Mouse (Mus musculus) midbrain, embryonic 16.5 days (tissue): ENCODE measurements at regions not wholly inside any gene's neighbourhood (a gene's known extent, or its start where the extent isn't known, plus 50 kb on each side); places are given as distances from the start of the nearest gene placed in this dataset.

Experiments used
- ATAC-seq: fragments of 200-750 bp; cut with Nextera tagmentation; 2 replicates; pipeline ENCODE4 v1.8.0; 2017; ENCODE audit warnings: moderate TSS enrichment
- H3K27ac ChIP-seq: fragments of 300-500 bp; sonication (generic); 2 replicates; pipeline ENCODE4 v1.5.1; 2014; ENCODE audit warnings: mild to moderate bottlenecking, low read length, mixed read lengths
- H3K27me3 ChIP-seq: fragments of 300-500 bp; sonication (generic); 2 replicates; pipeline ENCODE4 v1.6.1; 2014; ENCODE audit warnings: low read depth, low read length, mixed read lengths; ENCODE audit not compliant: control insufficient read depth, insufficient read depth
- H3K36me3 ChIP-seq: fragments of 300-500 bp; sonication (generic); 2 replicates; pipeline ENCODE4 v1.6.1; 2014; ENCODE audit warnings: mild to moderate bottlenecking, low read length, moderate library complexity, mixed read lengths; ENCODE audit not compliant: control insufficient read depth, insufficient read depth
- H3K4me1 ChIP-seq: fragments of 300-500 bp; sonication (generic); 2 replicates; pipeline ENCODE4 v1.6.1; 2014; ENCODE audit warnings: mild to moderate bottlenecking, low read length, mixed read lengths; ENCODE audit not compliant: control insufficient read depth, insufficient read depth
- H3K4me2 ChIP-seq: fragments of 300-500 bp; sonication (generic); 2 replicates; pipeline ENCODE4 v1.6.1; 2014; ENCODE audit warnings: mild to moderate bottlenecking, low read length, mixed read lengths
- H3K4me3 ChIP-seq: fragments of 300-500 bp; sonication (generic); 2 replicates; pipeline ENCODE4 v1.5.1; 2014; ENCODE audit warnings: low read depth, mild to moderate bottlenecking, low read length, moderate library complexity, mixed read lengths
- H3K9ac ChIP-seq: fragments of 300-500 bp; sonication (generic); 2 replicates; pipeline ENCODE4 v1.6.1; 2014; ENCODE audit warnings: low read depth, low read length, mixed read lengths
- H3K9me3 ChIP-seq: fragments of 300-500 bp; sonication (generic); replicated peaks from 2 replicates; pipeline ENCODE4 v1.6.1; 2014; ENCODE audit warnings: mild to moderate bottlenecking, low read length, mixed read lengths; ENCODE audit not compliant: control insufficient read depth, poor library complexity, severe bottlenecking
- WGBS: fragments of 180-500 bp; shearing (Covaris S2); extraction: QIAGEN DNeasy Blood & Tissue Kit; methylation state at CpG from one replicate; pipeline ENCODE4 v1.1.7; 2014; 5-methylcytosine and 5-hydroxymethylcytosine counted together

DNA sequence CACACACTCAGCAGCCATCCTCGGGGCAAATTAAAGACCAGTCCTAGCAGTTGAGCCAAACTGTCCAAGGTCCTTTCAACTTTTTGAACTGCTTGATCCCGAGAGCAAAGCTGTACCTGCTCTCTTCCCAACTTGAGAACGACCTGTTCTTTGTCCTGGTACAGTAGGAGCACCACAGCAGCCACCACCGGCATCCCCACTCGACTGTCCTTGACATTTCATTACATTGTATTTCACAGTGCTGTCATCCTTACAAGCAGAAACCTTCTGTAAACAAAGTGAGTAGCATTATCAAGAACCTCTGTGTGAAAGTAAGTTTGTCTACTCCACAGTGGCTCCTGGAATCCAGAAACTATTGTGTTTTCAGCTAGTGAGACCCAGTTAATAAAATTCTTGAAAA is 240.2 kb upstream of the Zfp462 start:
- H3K27ac ChIP-seq: no peak overlapping the region
- WGBS: 86% methylated on average over 5 of the region's 5 CpGs
- H3K36me3 ChIP-seq: no peaks in the 10 kb centered on the region
- no peak for ATAC-seq
- H3K4me3 ChIP-seq: no peak overlapping the region
- H3K27me3 ChIP-seq: no peaks in the 10 kb centered on the region
- no peaks in the 10 kb centered on the region for H3K9me3 ChIP-seq
- H3K4me1 ChIP-seq: no peaks in the 10 kb centered on the region
- no peak overlapping the region for H3K4me2 ChIP-seq
- no peak overlapping the region for H3K9ac ChIP-seq

DNA sequence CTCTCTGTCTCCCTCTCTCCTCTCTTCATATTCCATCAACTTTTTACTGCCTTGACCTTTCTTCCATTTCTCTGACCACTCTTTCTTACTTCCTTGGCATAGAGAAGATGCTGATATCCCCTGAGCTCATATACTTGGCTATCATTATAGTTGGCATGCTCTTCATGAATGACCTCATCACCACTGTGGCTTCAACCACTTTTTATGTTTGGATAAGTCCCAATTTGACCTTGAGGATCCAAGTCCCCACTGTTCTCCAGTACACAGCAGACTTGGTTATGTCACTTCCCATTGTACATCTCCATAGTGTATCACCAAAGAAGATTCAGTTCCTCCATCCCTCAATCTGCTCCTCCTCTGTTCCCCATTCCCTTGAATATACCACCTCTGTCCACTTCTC is 235.1 kb upstream of the Zfp462 start:
- H3K36me3 ChIP-seq: no peaks in the 10 kb centered on the region
- no peak overlapping the region for H3K27ac ChIP-seq
- H3K4me1 ChIP-seq: no peaks in the 10 kb centered on the region
- no peaks in the 10 kb centered on the region for H3K9me3 ChIP-seq
- ATAC-seq: no peak
- H3K9ac ChIP-seq: no peak overlapping the region
- no peak overlapping the region for H3K4me2 ChIP-seq
- no peak overlapping the region for H3K4me3 ChIP-seq
- no peaks in the 10 kb centered on the region for H3K27me3 ChIP-seq

DNA sequence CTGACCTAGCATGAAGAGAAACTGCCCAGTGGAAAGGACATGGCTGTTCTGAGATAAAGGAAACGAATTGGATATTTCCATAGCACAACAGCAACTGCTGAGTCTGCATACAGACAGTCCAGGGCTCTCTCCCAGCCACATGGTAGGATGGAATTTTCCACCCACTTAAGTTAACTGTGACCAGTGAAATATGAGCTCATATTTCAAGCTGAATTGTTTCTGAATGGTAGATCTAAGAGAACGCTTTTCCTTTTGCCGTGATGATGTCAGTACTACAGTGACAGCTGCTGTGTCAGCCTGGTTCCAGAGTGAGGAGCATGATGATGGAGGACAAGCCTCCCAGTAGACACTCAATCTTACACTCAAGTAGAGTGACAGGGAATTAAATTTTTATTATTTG is 231.9 kb upstream of the Zfp462 start:
- 87% methylated on average over 3 of the region's 3 CpGs for WGBS
- H3K36me3 ChIP-seq: no peaks in the 10 kb centered on the region
- H3K27me3 ChIP-seq: no peaks in the 10 kb centered on the region
- H3K9me3 ChIP-seq: no peaks in the 10 kb centered on the region
- H3K27ac ChIP-seq: no peak overlapping the region
- no peak overlapping the region for H3K4me3 ChIP-seq
- H3K9ac ChIP-seq: no peak overlapping the region
- H3K4me2 ChIP-seq: no peak overlapping the region
- no peak for ATAC-seq
- no peaks in the 10 kb centered on the region for H3K4me1 ChIP-seq

DNA sequence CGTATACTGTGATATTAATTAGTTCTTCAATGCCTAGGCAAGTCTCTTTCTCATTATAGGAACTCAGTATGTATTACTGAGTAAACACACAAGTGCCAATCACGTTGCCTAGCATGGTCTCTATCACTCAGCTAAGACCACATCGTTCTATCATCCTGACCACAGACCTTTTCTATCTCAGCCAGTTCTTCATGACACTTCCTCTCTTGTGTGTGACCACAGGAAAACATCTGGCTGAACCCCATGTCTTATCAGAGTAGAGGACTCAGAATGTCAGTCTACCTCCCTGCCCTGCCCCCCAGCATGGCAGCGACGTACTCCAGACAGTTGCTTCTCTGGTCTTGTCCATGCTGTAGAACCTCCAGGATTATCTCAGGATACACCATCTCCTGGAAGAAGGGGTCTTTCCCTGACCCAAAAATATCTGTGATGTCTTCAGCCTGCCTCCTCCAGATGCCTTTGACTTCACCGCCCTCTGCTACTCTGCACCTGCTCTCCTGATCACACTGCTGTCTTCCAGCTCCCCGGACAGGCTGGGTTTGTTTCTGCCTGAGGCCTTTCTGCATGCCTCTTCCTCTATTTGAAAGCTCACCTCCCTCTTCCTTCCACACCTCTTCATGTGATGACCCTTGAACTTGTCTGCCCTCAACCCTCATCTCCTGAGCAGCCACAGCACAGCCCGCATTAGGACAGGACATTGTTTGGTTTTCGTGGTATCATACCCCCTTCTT is 230.1 kb upstream of the Zfp462 start:
- Histone ChIP-seq H3K27me3 (no peaks in the 10 kb centered on the region), H3K9ac (no peak overlapping the region), H3K36me3 (no peaks in the 10 kb centered on the region), H3K4me1 (no peaks in the 10 kb centered on the region), H3K27ac (no peak overlapping the region), H3K4me3 (no peak overlapping the region), H3K4me2 (no peak overlapping the region), H3K9me3 (no peaks in the 10 kb centered on the region)
- WGBS: 91% methylated on average over 9 of the region's 9 CpGs
- ATAC-seq: no peak

DNA sequence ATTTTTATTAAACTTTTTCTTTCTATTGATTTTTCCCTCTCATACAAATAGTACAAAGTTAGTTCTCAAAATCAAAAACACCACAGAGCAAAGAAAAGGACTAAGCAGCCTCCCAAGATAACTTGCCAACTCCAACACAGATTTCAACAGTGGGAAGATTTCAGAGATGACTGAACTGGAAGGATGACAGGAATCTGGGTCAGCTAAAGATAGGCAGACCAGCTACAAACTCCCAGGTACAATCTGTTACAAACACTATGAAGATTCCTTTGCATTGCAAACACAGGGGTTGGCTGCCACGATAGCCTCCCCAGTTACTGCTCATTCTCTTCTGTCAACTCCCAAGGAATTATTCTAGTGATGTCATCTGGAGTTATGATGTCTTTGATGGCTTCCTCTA is 226.8 kb upstream of the Zfp462 start:
- H3K9ac ChIP-seq: no peak overlapping the region
- no peak overlapping the region for H3K4me3 ChIP-seq
- WGBS: 81% methylated on average over 1 of the region's 1 CpGs
- H3K9me3 ChIP-seq: no peaks in the 10 kb centered on the region
- ATAC-seq: no peak
- H3K4me1 ChIP-seq: no peaks in the 10 kb centered on the region
- no peak overlapping the region for H3K4me2 ChIP-seq
- no peak overlapping the region for H3K27ac ChIP-seq
- no peaks in the 10 kb centered on the region for H3K36me3 ChIP-seq
- no peaks in the 10 kb centered on the region for H3K27me3 ChIP-seq

DNA sequence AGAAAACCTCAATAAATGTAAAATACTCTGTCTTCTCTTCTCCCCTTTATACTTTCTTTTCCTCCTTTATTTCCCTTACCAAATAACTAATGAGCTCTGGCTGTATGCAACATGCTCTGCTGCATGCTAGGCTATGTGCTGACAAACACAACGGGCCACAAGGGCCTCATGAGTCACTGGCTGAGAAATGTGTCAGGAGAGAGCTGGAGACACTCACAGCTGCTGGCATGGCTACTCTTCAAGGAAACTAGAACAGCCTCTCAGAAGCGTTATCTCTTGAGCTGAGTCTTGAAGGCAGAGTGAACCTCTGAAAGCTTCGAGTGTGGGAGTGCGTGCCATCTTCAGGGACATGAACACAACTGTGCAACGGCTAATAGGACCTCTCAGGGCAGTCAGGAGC is 205.8 kb upstream of the Zfp462 start:
- H3K4me2 ChIP-seq: no peak overlapping the region
- no peaks in the 10 kb centered on the region for H3K36me3 ChIP-seq
- no peak overlapping the region for H3K4me3 ChIP-seq
- no peaks in the 10 kb centered on the region for H3K27me3 ChIP-seq
- H3K9me3 ChIP-seq: no peaks in the 10 kb centered on the region
- H3K4me1 ChIP-seq: no peaks in the 10 kb centered on the region
- no peak for ATAC-seq
- no peak overlapping the region for H3K9ac ChIP-seq
- no peak overlapping the region for H3K27ac ChIP-seq
- 87% methylated on average over 5 of the region's 5 CpGs for WGBS

DNA sequence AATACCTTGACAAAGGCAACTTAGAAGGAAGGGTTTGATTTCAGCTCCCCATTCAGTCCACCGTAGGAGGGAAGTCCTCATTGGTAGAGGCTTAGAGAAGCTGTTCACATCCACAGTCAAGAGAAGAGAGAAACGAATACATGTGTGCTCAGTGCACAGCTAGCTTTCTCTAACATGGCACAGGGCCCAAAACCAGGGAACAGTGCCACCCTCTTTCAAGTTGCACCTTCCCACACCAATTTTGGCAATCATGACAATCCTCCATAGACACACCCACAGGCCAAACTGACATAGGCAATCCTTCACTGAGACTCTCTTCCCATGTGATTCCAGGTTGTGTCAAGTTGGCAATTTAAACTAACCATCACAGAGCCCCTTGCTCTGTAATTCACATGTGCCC is 193.4 kb upstream of the Zfp462 start:
- no peak for ATAC-seq
- Histone ChIP-seq H3K27me3 (no peaks in the 10 kb centered on the region), H3K9me3 (no peaks in the 10 kb centered on the region), H3K9ac (no peak overlapping the region), H3K36me3 (no peaks in the 10 kb centered on the region), H3K4me1 (no peaks in the 10 kb centered on the region), H3K4me2 (no peak overlapping the region), H3K27ac (no peak overlapping the region), H3K4me3 (no peak overlapping the region)
- 89% methylated on average over 2 of the region's 2 CpGs for WGBS

DNA sequence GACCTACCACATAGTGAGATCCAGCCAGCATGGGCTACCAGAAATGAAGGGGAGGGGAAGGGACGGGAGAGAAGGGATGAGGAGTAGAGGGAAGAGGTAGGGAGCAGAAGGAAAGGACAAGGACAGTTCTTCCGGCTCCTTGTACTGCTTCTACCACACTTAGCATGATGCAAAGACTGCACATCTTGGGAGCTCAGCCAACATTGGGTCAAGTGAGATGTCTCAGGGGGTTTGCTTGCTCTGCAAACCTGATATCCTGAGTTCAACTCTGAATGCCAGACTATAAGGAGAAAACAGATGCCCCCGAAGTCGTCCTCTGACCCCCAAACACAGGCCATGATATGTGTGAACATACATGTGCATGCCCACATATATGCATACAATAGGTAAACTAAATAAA is 188.4 kb upstream of the Zfp462 start:
- Histone ChIP-seq H3K27ac (no peak overlapping the region), H3K4me2 (no peak overlapping the region), H3K36me3 (no peaks in the 10 kb centered on the region), H3K27me3 (no peaks in the 10 kb centered on the region), H3K4me3 (no peak overlapping the region), H3K9me3 (no peaks in the 10 kb centered on the region), H3K4me1 (peaks cover 3% of the 10 kb centered on the region), H3K9ac (no peak overlapping the region)
- 89% methylated on average over 4 of the region's 4 CpGs for WGBS
- ATAC-seq: no peak

DNA sequence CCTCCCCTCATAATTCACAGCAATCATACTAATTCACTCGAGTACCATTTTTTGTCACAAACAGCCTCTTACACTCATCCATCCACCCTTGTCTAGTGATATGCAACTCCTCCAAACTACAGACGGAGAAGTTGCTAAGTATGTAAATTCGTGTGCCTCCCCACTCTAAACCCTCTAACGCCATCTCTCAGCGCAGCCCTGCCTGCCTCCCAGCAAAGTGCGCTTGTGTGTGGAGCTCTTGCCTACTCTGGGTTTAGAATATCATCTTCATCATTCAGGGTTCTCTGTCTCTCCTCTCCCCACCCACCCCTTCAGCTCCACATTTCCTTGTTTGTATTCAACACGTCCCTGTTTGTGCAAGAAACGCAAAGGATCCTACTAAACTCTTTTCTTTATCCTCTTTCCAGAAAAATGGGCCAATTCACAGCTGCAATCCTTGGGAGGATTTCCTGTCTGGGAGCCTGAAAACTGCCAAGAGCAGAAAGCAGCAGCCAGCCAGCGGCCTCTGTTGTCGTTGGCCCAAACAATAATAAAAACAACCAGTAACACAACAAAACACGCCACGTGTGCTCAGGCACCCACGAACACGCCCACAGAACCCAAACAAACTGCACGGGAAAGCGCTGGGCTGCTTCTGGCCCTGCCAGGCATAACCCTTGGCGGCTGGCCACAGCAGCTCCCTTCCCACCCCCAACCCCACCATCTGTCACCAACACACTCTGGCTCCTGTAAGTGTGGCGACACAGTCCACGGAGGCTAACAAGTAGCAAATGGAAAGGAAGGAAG is 186.9 kb upstream of the Zfp462 start:
- Histone ChIP-seq H3K9me3 (no peaks in the 10 kb centered on the region), H3K36me3 (no peaks in the 10 kb centered on the region), H3K4me1 (peaks cover 3% of the 10 kb centered on the region), H3K4me3 (peak overlapping the region; percentile 16; the same call in 1 of the 2 replicates), H3K27me3 (no peaks in the 10 kb centered on the region), H3K4me2 (peak overlapping the region; percentile 36), H3K9ac (no peak overlapping the region), H3K27ac (no peak overlapping the region)
- WGBS: 38% methylated on average over 19 of the region's 19 CpGs
- peak; percentile 84 for ATAC-seq
